Mouse (Mus musculus): Measurements from ENCODE around the gene Samd10. TPM values are rescaled to one million over a fixed set of nuclear protein-coding genes. Genes with fewer than 3 reads are reported as not detected.

Gene Samd10
- polyA plus RNA-seq, 2 experiments = 1.5 to 1.6 TPM

- H3K36me3 ChIP-seq (replicated peaks; ENCODE audit: control insufficient read depth, insufficient read depth, low read depth) = peaks cover 39% of the 10 kb centered on the region
- H3K4me2 ChIP-seq (ENCODE audit: low read depth) = no peak overlapping the region
- H3K9ac ChIP-seq (replicated peaks) = no peak overlapping the region
- H3K27ac ChIP-seq = no peak overlapping the region
- DNase-seq (ENCODE audit: low read depth in 3 of 3, low spot score in 3 of 3) (no peak), ATAC-seq (ENCODE audit: insufficient read depth) (no peak)
- no peaks in the 10 kb centered on the region for H3K27me3 ChIP-seq (ENCODE audit: control insufficient read depth, insufficient read depth, low read length)
- no peak overlapping the region for H3K4me3 ChIP-seq (ENCODE audit: insufficient read depth in 1 of 2, low read depth in 2 of 2, low read length in 2 of 2)
- no peak for TF ChIP-seq EP300 (IDR thresholded peaks at IDR 0.05; ENCODE audit: low read depth)
- TF ChIP-seq CTCF (IDR thresholded peaks at IDR 0.05; ENCODE audit: low read depth) = no peak
- H3K9me3 ChIP-seq (ENCODE audit: control insufficient read depth, low read length) = no peaks in the 10 kb centered on the region
- H3K4me1 ChIP-seq (replicated peaks; ENCODE audit: control insufficient read depth in 2 of 2, insufficient read depth in 2 of 2, low read length in 1 of 2) = 0 out of 4 replicates have a peak, but pooled peaks cover 0 to 2% of the 10 kb centered on the region in 2 experiments
These were observed 45.2 kb downstream of the Samd10 start for GRCm38 (mm10) chr2:181553772-181554171.

- WGBS (ENCODE audit: insufficient replicate concordance) = 72% methylated on average over 2 of the region's 2 CpGs
- no peak overlapping the region for H3K9ac ChIP-seq (replicated peaks)
- no peak overlapping the region for H3K27ac ChIP-seq
- DNase-seq (ENCODE audit: low read depth in 3 of 3, low spot score in 3 of 3) (no peak), ATAC-seq (ENCODE audit: insufficient read depth) (no peak)
- H3K4me2 ChIP-seq (ENCODE audit: low read depth) = no peak overlapping the region
- peaks cover 57% of the 10 kb centered on the region for H3K36me3 ChIP-seq (replicated peaks; ENCODE audit: control insufficient read depth, insufficient read depth, low read depth)
- H3K27me3 ChIP-seq (ENCODE audit: control insufficient read depth, insufficient read depth, low read length) = no peaks in the 10 kb centered on the region
- no peaks in the 10 kb centered on the region for H3K9me3 ChIP-seq (ENCODE audit: control insufficient read depth, low read length)
- TF ChIP-seq CTCF (IDR thresholded peaks at IDR 0.05; ENCODE audit: low read depth) (no peak), EP300 (IDR thresholded peaks at IDR 0.05; ENCODE audit: low read depth) (no peak)
- peaks cover 15% of the 10 kb centered on the region in 2 experiments for H3K4me1 ChIP-seq (replicated peaks; ENCODE audit: control insufficient read depth in 2 of 2, insufficient read depth in 2 of 2, low read length in 1 of 2)
- no peak overlapping the region for H3K4me3 ChIP-seq (ENCODE audit: insufficient read depth in 1 of 2, low read depth in 2 of 2, low read length in 2 of 2)
These were observed 48.8 kb downstream of the Samd10 start for GRCm38 (mm10) chr2:181550233-181550632.

GRCm38 (mm10) chr2:181548682-181549081 is 50.3 kb downstream of the Samd10 start:
- no peak for ATAC-seq (ENCODE audit: insufficient read depth)
- WGBS (ENCODE audit: insufficient replicate concordance) = 83% methylated on average over 5 of the region's 5 CpGs
- H3K9ac ChIP-seq (replicated peaks) = no peak overlapping the region
- no peak overlapping the region for H3K4me2 ChIP-seq (ENCODE audit: low read depth)
- DNase-seq (ENCODE audit: low read depth in 3 of 3, low spot score in 3 of 3) = no peak
- TF ChIP-seq CTCF (IDR thresholded peaks at IDR 0.05; ENCODE audit: low read depth) = no peak
- TF ChIP-seq EP300 (IDR thresholded peaks at IDR 0.05; ENCODE audit: low read depth) = no peak
- no peaks in the 10 kb centered on the region for H3K9me3 ChIP-seq (ENCODE audit: control insufficient read depth, low read length)
- H3K27me3 ChIP-seq (ENCODE audit: control insufficient read depth, insufficient read depth, low read length) = no peaks in the 10 kb centered on the region
- H3K36me3 ChIP-seq (replicated peaks; ENCODE audit: control insufficient read depth, insufficient read depth, low read depth) = peaks cover 56% of the 10 kb centered on the region
- H3K4me1 ChIP-seq (replicated peaks; ENCODE audit: control insufficient read depth in 2 of 2, insufficient read depth in 2 of 2, low read length in 1 of 2) = peaks cover 15 to 19% of the 10 kb centered on the region in 2 experiments
- H3K4me3 ChIP-seq (ENCODE audit: insufficient read depth in 1 of 2, low read depth in 2 of 2, low read length in 2 of 2) = no peak overlapping the region
- H3K27ac ChIP-seq = no peak overlapping the region

GRCm38 (mm10) chr2:181548227-181548626 is 50.8 kb downstream of the Samd10 start:
- DNase-seq (ENCODE audit: low read depth in 3 of 3, low spot score in 3 of 3) (no peak), ATAC-seq (ENCODE audit: insufficient read depth) (no peak)
- no peaks in the 10 kb centered on the region for H3K9me3 ChIP-seq (ENCODE audit: control insufficient read depth, low read length)
- peaks cover 15 to 19% of the 10 kb centered on the region in 2 experiments for H3K4me1 ChIP-seq (replicated peaks; ENCODE audit: control insufficient read depth in 2 of 2, insufficient read depth in 2 of 2, low read length in 1 of 2)
- no peak overlapping the region for H3K9ac ChIP-seq (replicated peaks)
- TF ChIP-seq EP300 (IDR thresholded peaks at IDR 0.05; ENCODE audit: low read depth) (no peak), CTCF (IDR thresholded peaks at IDR 0.05; ENCODE audit: low read depth) (no peak)
- 56% methylated on average over 1 of the region's 1 CpGs for WGBS (ENCODE audit: insufficient replicate concordance)
- no peak overlapping the region for H3K4me3 ChIP-seq (ENCODE audit: insufficient read depth in 1 of 2, low read depth in 2 of 2, low read length in 2 of 2)
- H3K27ac ChIP-seq = no peak overlapping the region
- no peaks in the 10 kb centered on the region for H3K27me3 ChIP-seq (ENCODE audit: control insufficient read depth, insufficient read depth, low read length)
- H3K4me2 ChIP-seq (ENCODE audit: low read depth) = no peak overlapping the region
- H3K36me3 ChIP-seq (replicated peaks; ENCODE audit: control insufficient read depth, insufficient read depth, low read depth) = peaks cover 56% of the 10 kb centered on the region

GRCm38 (mm10) chr2:181546142-181546541 is 52.9 kb downstream of the Samd10 start:
- H3K9ac ChIP-seq (replicated peaks) = peak overlapping the region; percentile 18; the same call in 1 of the 2 replicates
- peak overlapping the region; percentile 47 for H3K4me2 ChIP-seq (ENCODE audit: low read depth)
- no peaks in the 10 kb centered on the region for H3K27me3 ChIP-seq (ENCODE audit: control insufficient read depth, insufficient read depth, low read length)
- no peaks in the 10 kb centered on the region for H3K9me3 ChIP-seq (ENCODE audit: control insufficient read depth, low read length)
- peaks cover 44% of the 10 kb centered on the region for H3K36me3 ChIP-seq (replicated peaks; ENCODE audit: control insufficient read depth, insufficient read depth, low read depth)
- peak; percentile 48 for TF ChIP-seq EP300 (IDR thresholded peaks at IDR 0.05; ENCODE audit: low read depth)
- no peak for TF ChIP-seq CTCF (IDR thresholded peaks at IDR 0.05; ENCODE audit: low read depth)
- 33% methylated on average over 7 of the region's 7 CpGs for WGBS (ENCODE audit: insufficient replicate concordance)
- peaks cover 15 to 19% of the 10 kb centered on the region in 2 experiments for H3K4me1 ChIP-seq (replicated peaks; ENCODE audit: control insufficient read depth in 2 of 2, insufficient read depth in 2 of 2, low read length in 1 of 2)
- no peak overlapping the region for H3K4me3 ChIP-seq (ENCODE audit: insufficient read depth in 1 of 2, low read depth in 2 of 2, low read length in 2 of 2)
- DNase-seq (ENCODE audit: low read depth in 3 of 3, low spot score in 3 of 3) (peak; percentile 47 to 51 (median 49)), ATAC-seq (ENCODE audit: insufficient read depth) (peak; percentile 72; the same call in 1 of the 2 replicates)
- H3K27ac ChIP-seq = peak overlapping the region; percentile 71

Small RNAs within 50 kb of the gene (microRNA-seq; reads per million reads assigned to microRNA genes)
- not detected for gene Mir7006

Other genes starting within 250 kb of the Samd10 start
- 7.7 and 8.8 TPM in 2 replicates for gene Zgpat, start 234.3 kb downstream of the Samd10 start, polyA plus RNA-seq (2012; rRNA removed)
- 8.4 and 10.5 TPM in 2 replicates for gene Zgpat, start 234.3 kb downstream of the Samd10 start, polyA plus RNA-seq (2014; fragmentation: Nextera tagmentation; extraction: Ambion mirVana)
- gene Arfrp1, start 233.8 kb downstream of the Samd10 start, polyA plus RNA-seq (2012; rRNA removed) = 13.3 and 21.1 TPM in 2 replicates
- 14.8 and 16.9 TPM in 2 replicates for gene Arfrp1, start 233.8 kb downstream of the Samd10 start, polyA plus RNA-seq (2014; fragmentation: Nextera tagmentation; extraction: Ambion mirVana)
- 10.9 and 12.3 TPM in 2 replicates for gene Lime1, start 219.1 kb downstream of the Samd10 start, polyA plus RNA-seq (2012; rRNA removed)
- gene Lime1, start 219.1 kb downstream of the Samd10 start, polyA plus RNA-seq (2014; fragmentation: Nextera tagmentation; extraction: Ambion mirVana) = 4.0 and 4.7 TPM in 2 replicates
- gene Zbtb46, start 139.8 kb downstream of the Samd10 start, polyA plus RNA-seq (2012; rRNA removed) = 4.4 and 5.3 TPM in 2 replicates
- gene Zbtb46, start 139.8 kb downstream of the Samd10 start, polyA plus RNA-seq (2014; fragmentation: Nextera tagmentation; extraction: Ambion mirVana) = 6.5 and 6.8 TPM in 2 replicates
- 0.01 TPM in 1 of 2 replicates, not detected in the other for gene Abhd16b, start 106.0 kb downstream of the Samd10 start, polyA plus RNA-seq (2012; rRNA removed)
- gene Abhd16b, start 106.0 kb downstream of the Samd10 start, polyA plus RNA-seq (2014; fragmentation: Nextera tagmentation; extraction: Ambion mirVana) = not detected in 2 replicates
- gene Tpd52l2, start 102.1 kb downstream of the Samd10 start, polyA plus RNA-seq (2012; rRNA removed) = 19.6 and 36.1 TPM in 2 replicates
- gene Tpd52l2, start 102.1 kb downstream of the Samd10 start, polyA plus RNA-seq (2014; fragmentation: Nextera tagmentation; extraction: Ambion mirVana) = 78.3 and 80.5 TPM in 2 replicates
- 12.5 and 13.9 TPM in 2 replicates for gene Dnajc5, start 78.7 kb downstream of the Samd10 start, polyA plus RNA-seq (2012; rRNA removed)
- gene Dnajc5, start 78.7 kb downstream of the Samd10 start, polyA plus RNA-seq (2014; fragmentation: Nextera tagmentation; extraction: Ambion mirVana) = 20.0 and 23.7 TPM in 2 replicates
- 30.8 and 33.3 TPM in 2 replicates for gene Uckl1, start 14.3 kb downstream of the Samd10 start, polyA plus RNA-seq (2012; rRNA removed)
- 18.7 and 21.6 TPM in 2 replicates for gene Uckl1, start 14.3 kb downstream of the Samd10 start, polyA plus RNA-seq (2014; fragmentation: Nextera tagmentation; extraction: Ambion mirVana)
- gene Prpf6, start 7.3 kb downstream of the Samd10 start, polyA plus RNA-seq (2012; rRNA removed) = 9.5 and 15.7 TPM in 2 replicates
- gene Prpf6, start 7.3 kb downstream of the Samd10 start, polyA plus RNA-seq (2014; fragmentation: Nextera tagmentation; extraction: Ambion mirVana) = 22.3 and 25.9 TPM in 2 replicates
- 8.8 and 9.5 TPM in 2 replicates for gene Zfp512b, start 6.4 kb downstream of the Samd10 start, polyA plus RNA-seq (2012; rRNA removed)
- gene Zfp512b, start 6.4 kb downstream of the Samd10 start, polyA plus RNA-seq (2014; fragmentation: Nextera tagmentation; extraction: Ambion mirVana) = 4.4 and 6.5 TPM in 2 replicates
- 0.08 and 0.09 TPM in 2 replicates for gene Gm29797, start 57.8 kb upstream of the Samd10 start, polyA plus RNA-seq (2012; rRNA removed)
- 0.14 TPM in 1 of 2 replicates, not detected in the other for gene Gm29797, start 57.8 kb upstream of the Samd10 start, polyA plus RNA-seq (2014; fragmentation: Nextera tagmentation; extraction: Ambion mirVana)
- 5.5 TPM in 2 replicates for gene Sox18, start 72.4 kb upstream of the Samd10 start, polyA plus RNA-seq (2012; rRNA removed)
- 4.1 and 5.0 TPM in 2 replicates for gene Sox18, start 72.4 kb upstream of the Samd10 start, polyA plus RNA-seq (2014; fragmentation: Nextera tagmentation; extraction: Ambion mirVana)
- gene Tcea2, start 81.1 kb upstream of the Samd10 start, polyA plus RNA-seq (2012; rRNA removed) = 3.0 and 3.4 TPM in 2 replicates
- 1.3 and 1.8 TPM in 2 replicates for gene Tcea2, start 81.1 kb upstream of the Samd10 start, polyA plus RNA-seq (2014; fragmentation: Nextera tagmentation; extraction: Ambion mirVana)
- 19.0 and 20.6 TPM in 2 replicates for gene Rgs19, start 94.8 kb upstream of the Samd10 start, polyA plus RNA-seq (2012; rRNA removed)
- gene Rgs19, start 94.8 kb upstream of the Samd10 start, polyA plus RNA-seq (2014; fragmentation: Nextera tagmentation; extraction: Ambion mirVana) = 15.8 and 21.0 TPM in 2 replicates
- gene Lkaaear1, start 99.2 kb upstream of the Samd10 start, polyA plus RNA-seq (2012; rRNA removed) = not detected in 2 replicates
- gene Lkaaear1, start 99.2 kb upstream of the Samd10 start, polyA plus RNA-seq (2014; fragmentation: Nextera tagmentation; extraction: Ambion mirVana) = not detected in 2 replicates
- 0.11 and 0.21 TPM in 2 replicates for gene Oprl1, start 115.8 kb upstream of the Samd10 start, polyA plus RNA-seq (2012; rRNA removed)
- 0.06 TPM in 1 of 2 replicates, not detected in the other for gene Oprl1, start 115.8 kb upstream of the Samd10 start, polyA plus RNA-seq (2014; fragmentation: Nextera tagmentation; extraction: Ambion mirVana)
- 0.02 and 0.09 TPM in 2 replicates for gene Myt1, start 164.1 kb upstream of the Samd10 start, polyA plus RNA-seq (2012; rRNA removed)
- not detected in 2 replicates for gene Myt1, start 164.1 kb upstream of the Samd10 start, polyA plus RNA-seq (2014; fragmentation: Nextera tagmentation; extraction: Ambion mirVana)
- gene Pcmtd2, start 238.6 kb upstream of the Samd10 start, polyA plus RNA-seq (2012; rRNA removed) = 6.3 and 9.1 TPM in 2 replicates
- 12.5 and 15.4 TPM in 2 replicates for gene Pcmtd2, start 238.6 kb upstream of the Samd10 start, polyA plus RNA-seq (2014; fragmentation: Nextera tagmentation; extraction: Ambion mirVana)